Mouse (Mus musculus): Measurements from ENCODE around the gene Ptx3.

- TF ChIP-seq POLR2A (IDR thresholded peaks at IDR 0.05; ENCODE audit: insufficient read depth, low read depth, low read length) (no peak), CTCF (IDR thresholded peaks at IDR 0.05; ENCODE audit: insufficient read depth, low read depth, low read length) (no peak)
Measured at GRCm38 (mm10) chr3:66208836-66209573, 10.7 kb upstream of the Ptx3 start.

All from olfactory bulb, adult 2 months (tissue).